Mouse (Mus musculus) stomach, postnatal 0 days (tissue): ENCODE measurements around the gene Vps53.

Experiments
- CTCF ChIP-seq: IDR thresholded peaks from 2 replicates; pipeline ENCODE4 v1.5.1; 2016; ENCODE audit warnings: antibody characterized with exemption, low read depth, mild to moderate bottlenecking, moderate library complexity
- EP300 ChIP-seq: optimal IDR thresholded peaks from 2 replicates; pipeline ENCODE3; 2016; ENCODE audit warnings: antibody characterized with exemption

GRCm38 (mm10) chr11:76121086-76121485 is 58.4 kb downstream of the Vps53 start:
- TF ChIP-seq CTCF (no peak), EP300 (no peak)
